Mouse (Mus musculus) right cerebral cortex, postnatal 25 days (tissue): ENCODE measurements at regions not wholly inside any gene's neighbourhood (a gene's known extent, or its start where the extent isn't known, plus 50 kb on each side); places are given as distances from the start of the nearest gene placed in this dataset.
A peak's percentile ranks its signal among the peaks of the same experiment; 100 is the strongest.

Source experiments
- DNase-seq: peaks from one replicate; pipeline ENCODE4 v3.0.0; 2022

DNA sequence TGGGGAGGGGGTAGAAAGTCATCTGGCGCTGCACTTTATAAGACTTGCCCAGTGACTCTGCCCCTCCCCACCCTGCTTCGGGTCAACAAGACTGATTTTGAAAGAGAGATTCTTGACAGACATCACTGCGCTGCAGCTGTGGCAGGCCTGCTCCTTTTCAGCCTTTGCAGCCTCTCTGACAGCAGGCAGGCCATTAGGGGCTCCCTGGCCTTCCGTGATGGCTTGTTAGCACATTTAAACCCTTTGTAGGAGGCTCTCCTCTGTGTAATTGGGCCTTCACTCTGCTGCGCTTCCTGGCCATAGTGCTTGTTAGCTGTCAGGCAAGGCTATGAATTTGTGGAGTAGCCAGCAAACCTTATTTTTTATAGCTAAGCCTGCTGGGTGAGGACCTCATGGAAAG lies 232.3 kb upstream of the Wscd1 start:
- DNase-seq, result no peak

DNA sequence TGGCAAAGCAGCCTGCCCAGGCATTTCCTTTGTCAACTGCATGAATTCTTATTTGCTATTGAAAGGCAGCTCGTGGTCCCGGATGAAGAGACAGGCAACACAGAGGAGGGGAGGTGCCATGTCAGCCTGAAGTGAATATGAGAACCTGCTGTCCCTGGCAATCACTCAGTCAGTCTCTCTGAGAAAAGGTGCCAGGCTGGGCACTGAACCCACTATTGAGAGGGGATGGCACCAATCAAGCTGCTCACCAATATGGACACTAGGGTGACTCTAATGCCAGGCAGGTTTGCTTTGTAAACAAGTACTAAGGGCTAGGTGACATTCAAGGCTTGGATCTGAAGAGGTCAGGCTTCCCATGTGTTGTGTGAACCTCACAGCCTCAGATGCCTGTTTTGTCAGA lies 222.0 kb upstream of the Wscd1 start:
- DNase-seq, result no peak

- no peak for DNase-seq
Observed at GRCm38 (mm10) chr11:71528588-71528987, 221.1 kb upstream of the Wscd1 start.

DNA sequence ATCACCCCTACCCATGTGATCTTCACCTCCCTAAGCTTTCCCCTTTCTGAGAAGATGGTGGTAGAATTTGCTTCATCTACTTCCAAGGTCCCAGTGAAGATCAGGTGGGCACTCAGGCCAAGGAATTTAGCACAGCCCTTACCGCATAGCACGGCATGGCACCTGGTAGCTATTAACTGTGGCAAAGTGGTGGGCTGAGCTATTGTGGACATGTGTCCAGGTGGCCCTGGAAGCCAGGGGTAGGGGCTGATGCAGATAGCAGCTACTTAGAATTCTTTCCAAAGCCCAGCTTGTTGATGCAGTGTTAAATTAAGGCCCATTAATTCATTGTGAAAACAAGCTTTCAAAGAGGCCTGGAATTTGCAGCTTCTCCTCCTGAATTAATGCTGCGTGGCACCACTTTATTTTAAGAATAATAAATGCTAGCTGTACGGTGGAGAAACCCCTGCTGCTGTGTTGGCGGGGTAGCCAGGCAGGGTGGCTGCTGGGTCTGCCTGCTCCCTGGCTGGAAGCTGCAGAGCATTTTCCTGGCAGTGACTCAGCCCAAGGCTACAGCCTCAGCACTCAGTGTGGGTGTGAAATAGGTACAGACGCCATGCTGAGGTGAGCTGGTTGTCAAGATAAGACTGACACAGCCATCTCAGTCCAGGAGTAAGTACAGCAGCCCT lies 208.4 kb upstream of the Wscd1 start:
- no peak for DNase-seq

DNA sequence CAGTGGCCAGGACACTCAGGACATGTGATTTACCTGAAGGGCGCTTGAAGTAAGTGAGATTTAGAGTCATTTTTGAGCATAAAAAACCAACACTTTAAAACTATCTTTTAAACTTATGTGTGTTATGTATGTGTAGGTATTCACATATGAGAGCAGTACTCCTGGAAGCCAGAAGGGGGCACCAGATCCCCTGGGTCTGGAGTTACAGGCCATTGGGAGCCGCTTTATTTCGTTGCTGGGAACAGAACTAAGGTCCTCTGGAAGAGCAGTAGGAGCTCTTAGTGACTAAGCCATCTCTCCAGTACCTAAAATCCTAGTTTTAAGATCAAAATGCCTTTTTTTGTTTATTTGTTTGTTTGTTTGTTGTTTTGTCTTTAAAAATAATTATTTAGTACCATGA lies 192.3 kb upstream of the Wscd1 start:
- no peak for DNase-seq

DNA sequence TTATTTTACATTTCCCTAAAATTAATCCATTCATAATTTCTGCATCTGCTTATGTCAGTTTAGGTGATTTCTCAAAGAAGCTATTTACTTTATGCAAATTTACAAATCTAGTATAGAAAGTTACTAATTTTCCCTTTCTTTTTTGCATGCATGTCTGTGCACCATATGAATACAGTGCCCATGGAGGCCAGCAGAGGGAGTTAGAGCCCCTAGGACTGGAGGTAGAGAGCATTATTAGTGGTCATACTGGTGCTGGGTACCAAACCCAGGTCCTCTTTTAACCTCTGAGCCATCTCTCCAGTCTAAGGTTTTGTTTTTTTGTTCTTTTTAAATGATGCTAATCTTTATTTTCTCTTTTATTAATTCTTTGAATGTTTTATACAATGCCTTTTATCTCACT lies 184.9 kb upstream of the Wscd1 start:
- no peak for DNase-seq

DNA sequence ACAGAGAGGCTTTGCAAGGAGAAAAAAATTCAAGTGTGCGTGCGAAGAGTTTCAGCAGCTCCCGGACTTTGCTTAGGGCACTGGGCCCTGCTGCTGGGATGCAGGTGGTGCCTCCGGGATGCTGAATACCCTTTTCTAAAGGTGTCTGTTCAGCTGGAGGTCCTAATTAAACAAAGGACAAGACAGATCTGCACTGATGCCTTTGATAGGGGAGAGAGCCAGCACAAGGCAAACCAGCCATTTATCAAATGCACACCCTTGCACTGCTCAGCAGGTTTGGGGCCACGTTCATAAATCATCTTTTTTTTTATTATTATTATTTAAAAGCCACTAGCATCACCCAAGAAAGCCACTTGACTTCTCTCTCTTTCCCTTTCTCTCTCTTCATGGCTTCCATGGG lies 172.9 kb upstream of the Wscd1 start:
- no peak for DNase-seq

DNA sequence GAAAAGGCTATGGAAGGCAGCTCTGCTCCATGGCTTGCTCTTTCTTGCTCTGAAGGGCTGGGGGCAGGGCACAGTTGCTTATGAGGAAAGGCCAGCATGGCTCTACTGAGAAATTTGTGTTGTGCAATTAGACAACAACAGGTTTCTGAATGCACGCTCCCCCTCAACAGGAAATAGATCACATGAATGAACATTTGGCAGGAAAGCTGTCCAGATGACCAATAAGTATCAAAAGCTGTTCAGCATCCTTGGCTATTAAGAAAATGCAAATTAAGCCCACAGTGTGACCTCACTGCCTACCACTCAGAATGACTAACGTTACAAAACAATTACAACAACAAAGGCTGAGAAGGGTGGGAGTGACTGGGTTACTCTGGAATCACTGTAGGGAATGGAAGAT lies 167.9 kb upstream of the Wscd1 start:
- no peak for DNase-seq

DNA sequence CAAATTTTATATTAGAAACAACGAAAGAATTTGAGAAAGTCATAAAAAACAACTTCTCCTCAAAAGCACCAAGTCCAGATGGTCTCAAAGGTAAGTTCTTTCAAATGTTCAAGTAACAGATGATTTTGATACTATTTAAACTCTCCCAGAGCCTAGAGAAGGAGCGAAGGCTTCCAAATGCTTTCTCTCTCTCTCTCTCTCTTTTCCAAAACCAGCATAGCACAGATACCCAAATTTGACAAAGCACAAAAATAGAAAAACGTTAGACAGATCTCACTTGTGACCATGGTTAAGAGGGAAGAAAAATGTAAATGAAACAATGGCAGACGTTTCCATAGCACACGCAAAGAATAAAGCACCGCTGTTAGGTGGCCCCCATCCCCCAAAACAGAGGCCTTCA lies 158.7 kb upstream of the Wscd1 start:
- no peak for DNase-seq

DNA sequence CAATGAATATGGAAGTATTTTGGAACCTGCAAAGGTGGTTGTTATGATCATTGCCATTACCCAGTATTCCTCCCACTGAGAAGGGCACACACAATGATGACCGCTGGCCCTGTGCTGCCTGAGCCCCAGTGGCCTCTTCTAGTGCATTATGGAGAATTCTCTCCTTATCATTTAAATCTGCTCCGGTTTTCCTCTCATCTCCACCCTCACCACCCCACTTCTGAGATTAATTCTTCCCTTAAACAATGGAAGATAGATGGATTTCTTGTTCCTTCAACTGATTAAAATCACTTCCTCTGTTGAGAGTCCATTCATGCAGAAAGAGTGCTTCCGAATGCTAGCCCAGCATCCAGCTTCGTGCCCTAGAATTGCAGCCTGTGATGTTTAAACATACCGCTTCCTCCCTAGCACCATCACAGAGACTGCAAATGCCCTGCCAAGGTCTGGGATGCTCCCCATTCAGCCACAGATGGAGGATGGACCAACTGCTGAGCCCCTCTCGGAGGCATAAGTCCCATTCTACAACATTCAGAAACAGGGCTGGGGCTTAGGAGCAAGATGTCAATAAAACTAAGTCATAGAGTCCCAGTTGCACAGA lies 155.4 kb upstream of the Wscd1 start:
- DNase-seq, result no peak

GRCm38 (mm10) chr11:71597709-71598108 lies 152.0 kb upstream of the Wscd1 start:
- DNase-seq, result no peak

- no peak for DNase-seq
Observed at GRCm38 (mm10) chr11:71610782-71611181, 138.9 kb upstream of the Wscd1 start.

- no peak for DNase-seq
Observed at GRCm38 (mm10) chr11:71615526-71615925, 134.2 kb upstream of the Wscd1 start.

DNA sequence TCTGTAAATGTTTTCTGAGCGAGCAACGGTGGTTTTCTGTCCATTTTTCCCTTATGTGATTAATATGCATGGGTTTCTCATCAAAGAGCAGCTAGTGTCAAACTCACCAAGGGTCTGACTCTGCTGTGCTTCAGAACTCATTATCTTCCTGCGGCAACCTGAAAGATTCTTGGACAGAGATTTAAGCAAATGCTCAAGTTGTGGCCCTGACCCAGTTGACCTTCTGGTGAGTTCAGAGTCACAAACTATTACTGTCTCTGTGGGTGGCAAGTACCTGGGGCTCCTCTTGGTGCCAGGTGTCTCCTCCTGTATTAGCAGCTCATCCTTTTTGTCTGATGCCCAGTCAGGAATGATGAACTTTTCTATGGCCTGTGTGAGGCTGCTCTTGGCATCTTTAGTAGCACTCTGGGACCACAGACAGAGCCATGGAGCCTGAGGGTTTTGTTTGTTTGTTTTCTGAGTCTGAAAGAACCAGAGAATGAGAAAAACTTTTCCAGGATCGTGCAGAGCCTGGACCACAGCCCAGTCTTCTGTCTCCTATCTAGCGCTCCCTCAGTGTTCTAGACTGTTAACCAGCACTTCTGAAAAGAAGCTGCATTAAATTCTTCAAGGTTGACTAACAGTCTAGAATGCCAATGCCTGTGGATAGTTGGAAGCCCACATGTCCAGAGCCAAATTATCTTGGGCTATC lies 124.1 kb upstream of the Wscd1 start:
- DNase-seq, result no peak

- no peak for DNase-seq
Observed at GRCm38 (mm10) chr11:71636111-71636510, 113.6 kb upstream of the Wscd1 start.

DNA sequence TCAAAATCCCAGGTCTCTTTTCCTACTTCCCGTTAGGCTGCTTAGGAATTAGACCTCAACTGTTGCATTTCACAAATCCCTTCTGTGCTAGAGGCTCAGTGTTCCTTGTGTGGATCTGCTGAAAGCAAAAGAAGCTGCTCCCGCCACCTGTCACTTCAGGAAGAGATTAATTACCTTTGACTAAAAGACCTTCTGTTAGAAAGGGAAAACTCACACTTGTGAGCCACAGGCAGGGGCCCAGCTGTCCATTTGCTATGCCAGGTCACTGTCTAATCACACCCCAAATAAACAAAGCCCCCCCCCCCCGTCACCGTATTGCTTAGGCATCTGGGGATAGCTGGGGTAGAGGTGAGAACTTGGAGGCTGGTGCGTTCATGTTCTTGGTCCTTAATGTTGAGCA lies 112.9 kb upstream of the Wscd1 start:
- no peak for DNase-seq

DNA sequence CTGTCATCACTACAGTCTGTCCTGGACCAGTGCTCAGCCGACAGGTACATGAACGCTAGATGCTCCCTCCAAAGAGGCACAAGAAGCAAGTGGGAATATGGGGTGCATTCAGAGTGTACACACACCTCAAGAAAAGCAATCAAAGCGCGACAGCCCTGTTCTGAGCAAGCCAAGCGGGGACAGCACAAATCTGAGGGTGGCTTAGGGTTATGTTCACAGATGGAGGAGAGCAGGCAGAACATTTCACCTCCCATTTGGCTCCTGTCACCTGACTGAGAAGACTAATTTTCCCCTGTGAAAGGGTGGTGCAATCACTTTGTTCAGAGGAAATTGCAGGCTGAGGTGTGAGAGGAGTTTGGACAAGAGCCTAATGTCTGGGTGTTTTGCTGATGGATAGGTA lies 106.8 kb upstream of the Wscd1 start:
- DNase-seq, result no peak

DNA sequence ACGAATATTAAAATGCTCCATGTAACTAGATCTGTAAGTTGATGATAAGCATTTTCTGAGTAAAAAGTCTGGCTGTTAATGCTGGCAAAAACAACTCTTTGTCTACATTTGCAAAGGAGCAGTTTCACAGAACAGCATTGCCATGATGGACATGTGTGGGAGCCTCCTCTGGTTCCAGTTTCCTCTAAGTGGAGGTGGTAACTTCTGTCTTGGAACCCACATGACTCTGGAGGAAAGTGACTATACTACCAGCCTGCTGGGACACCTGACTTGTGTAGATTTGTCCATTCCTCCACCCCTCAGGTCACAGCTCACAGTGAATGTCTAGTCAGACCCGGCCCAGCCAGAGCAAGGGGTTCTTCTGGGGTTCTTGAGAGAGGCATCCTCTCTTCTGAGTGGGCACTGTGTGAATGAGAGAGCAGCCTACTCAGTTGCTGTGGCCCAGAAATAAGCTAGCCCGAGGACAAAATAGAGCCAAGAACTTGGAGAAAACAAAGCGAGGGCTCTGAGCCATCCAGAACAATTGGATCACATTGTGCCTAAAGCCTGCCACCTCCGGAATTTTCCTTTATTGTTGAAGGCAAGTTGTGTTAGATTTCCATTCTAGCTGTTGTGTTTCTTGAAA lies 97.9 kb upstream of the Wscd1 start:
- DNase-seq, result peak; percentile 53

DNA sequence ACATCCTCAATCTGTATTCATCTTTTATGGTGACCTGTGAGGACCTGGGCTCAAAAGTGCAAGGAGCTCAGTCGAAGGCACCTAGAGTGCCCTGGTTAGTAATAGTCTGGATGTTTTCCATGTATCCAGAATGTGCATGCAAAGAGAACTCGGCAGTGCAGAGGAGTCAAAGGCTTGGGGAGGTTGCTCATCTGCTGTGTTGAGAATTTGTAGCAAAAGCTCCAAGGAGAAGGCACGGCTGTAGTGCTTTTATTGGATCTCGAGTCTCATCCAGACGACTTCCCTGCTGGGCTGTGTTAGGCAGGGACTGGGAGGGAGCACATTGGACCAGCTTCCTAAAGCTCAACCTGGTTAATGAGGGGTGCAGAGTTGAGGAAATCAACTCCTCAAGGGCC lies 97.3 kb upstream of the Wscd1 start:
- DNase-seq, result no peak

DNA sequence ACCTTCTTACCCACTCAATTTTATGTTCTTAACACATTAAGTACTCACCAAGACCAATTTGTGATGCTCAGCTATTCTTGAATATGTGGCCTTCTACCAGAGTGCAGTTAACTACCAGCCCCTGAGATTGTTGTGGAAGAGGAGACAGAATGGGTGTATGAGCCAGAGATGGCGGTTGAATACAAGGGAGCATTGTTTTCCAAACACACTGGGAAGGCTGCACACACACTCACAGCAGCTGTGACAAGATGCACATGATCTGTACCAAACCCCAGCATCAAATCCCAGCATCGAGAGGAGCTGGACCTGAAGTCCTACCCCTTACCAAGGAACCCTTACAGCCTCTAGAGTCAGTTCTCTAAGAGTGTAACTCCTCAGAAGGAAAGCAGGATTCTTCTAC lies 91.4 kb upstream of the Wscd1 start:
- DNase-seq, result no peak

DNA sequence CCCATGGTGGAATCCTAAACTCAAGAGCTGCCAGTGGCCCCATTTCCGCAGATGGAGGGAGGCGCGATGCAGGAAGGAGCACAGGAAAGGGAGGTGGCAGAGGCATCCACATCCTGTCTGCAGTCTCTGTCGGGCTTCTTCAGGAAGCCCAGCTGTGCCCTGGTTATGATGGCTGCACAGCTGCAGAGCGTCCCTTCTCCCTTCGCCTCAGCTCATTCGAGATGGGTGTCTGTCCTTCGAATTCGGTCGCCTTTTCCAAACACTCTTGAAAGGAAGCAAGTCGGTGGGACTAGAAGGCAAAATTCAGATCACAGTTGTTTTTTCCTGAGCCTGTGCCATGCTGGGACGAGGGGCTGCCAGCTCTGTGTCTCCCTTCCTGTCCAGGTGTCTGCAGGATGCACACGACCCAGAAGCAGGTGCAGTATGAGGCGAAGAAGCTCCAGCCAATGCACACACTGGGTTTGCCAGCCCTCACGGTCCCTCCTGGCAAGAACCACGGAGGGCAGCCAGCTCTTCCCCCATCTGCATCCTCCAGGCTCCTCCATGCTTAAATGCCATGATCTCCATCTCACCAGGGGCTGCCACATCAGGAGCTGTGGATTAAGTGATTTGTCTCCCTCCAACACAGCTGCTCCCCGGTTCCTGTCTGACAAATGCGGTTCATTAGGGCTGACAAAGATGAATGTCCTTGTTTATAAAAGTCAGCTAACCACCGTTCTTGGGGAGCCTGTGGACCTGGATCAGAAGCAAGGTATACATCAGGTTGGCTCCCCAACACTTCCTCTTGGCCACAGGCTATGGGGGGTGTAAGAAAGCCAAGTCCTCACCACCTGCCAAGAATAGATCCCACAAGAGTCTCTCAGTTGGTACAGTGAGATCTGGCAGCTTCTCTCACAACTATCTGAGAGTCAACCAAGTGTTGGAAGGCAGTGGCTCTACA lies 79.3 kb upstream of the Wscd1 start:
- DNase-seq, result no peak

DNA sequence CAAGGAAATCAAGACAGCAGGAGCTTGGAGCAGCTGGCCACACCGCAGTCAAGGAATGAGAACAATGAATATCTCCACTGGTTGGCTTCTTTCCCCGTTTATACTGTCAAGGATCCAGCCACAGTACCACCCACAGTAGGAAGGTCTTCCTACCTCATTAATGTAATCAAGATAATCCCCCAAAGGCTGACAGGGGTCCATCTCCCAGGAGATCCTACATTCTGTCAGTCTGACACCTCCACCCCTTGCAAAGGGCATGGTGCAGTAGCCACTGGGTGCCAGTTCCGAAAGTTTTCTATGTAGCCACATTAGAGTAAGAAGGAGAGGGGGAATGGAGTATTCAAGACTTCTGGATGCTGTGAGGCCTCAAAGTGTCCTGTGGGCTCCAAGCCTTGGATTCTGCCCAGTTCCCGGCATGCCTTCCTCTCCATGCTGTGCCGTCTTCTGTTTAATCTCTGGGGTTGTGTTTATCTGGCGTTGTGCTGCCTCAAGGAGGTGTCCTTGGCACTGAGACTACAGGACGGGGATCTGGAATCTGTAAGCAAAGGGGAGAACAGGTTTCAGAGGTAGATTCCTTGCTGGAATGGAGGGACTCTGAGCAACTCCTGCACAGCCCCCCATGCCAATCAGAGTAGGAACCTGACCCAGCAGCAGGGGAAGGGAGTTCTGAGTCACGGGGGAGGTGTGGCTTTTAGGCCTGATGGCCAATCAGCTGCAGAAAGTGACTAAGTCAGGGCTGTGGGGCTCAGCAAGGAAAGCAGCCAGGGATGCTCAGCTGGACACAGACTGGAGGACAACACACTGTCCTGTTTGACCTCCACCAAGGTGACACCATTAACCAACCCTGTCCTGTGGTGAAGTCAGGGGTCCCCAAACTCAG lies 77.3 kb upstream of the Wscd1 start:
- DNase-seq, result no peak
